Mouse (Mus musculus): ENCODE results near the gene Lhfp. TPM values are rescaled to one million over a fixed set of nuclear protein-coding genes. Genes with fewer than 3 reads are reported as not detected.

The Lhfp gene
- polyA plus RNA-seq, 1 experiment: 288 TPM

DNA sequence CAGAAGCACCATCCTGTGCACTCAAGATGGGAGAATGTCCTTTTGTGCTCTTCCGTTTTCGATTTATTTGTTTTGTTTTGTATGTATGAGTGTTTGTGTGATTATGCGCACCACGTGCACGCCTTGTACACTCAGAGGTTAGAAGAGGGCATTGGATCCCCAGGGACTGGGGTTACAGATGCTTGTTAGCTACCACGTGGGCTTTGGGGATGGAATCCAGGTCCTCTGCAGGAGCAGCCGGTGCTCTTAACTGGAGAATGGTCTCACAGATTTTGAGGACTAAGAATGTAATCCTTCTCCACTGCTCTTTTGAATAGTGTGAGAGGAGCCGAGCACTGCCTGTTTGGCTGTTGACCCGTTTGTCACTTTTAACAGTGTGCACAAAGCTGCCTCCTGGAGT lies 101.2 kb downstream of the Lhfp start:
- 76% methylated on average over 9 of the region's 9 CpGs for WGBS

DNA sequence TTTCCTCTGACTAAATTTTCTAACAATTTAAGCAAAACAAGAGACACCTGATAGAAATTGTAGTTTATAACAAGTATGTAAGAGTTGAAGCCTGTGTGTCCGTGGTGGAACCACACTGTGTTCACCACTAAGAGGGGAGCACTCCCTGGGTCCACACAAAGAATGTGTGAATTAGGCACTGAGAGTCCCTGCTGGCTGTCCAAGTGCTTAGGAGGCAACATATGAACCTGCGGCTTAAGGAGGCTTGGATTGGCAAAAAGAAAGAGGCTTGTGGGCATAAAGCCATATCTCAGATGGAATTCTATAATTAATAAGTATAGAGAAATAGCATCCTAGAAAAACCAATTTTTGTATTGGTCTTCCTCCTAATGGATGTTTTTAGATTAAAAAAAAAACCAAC lies 104.2 kb downstream of the Lhfp start:
- DNase-seq: no peak
- TF ChIP-seq POLR2A (IDR thresholded peaks at IDR 0.05; ENCODE audit: borderline replicate concordance, extremely low read depth, low read depth, low read length) (no peak), CTCF (IDR thresholded peaks at IDR 0.05; ENCODE audit: insufficient read depth, low read length) (no peak)
- H3K4me1 ChIP-seq (ENCODE audit: control insufficient read depth, insufficient read depth, low read length): peaks cover 9% of the 10 kb centered on the region
- H3K4me3 ChIP-seq (replicated peaks; ENCODE audit: extremely low read depth, low read depth, low read length): no peak overlapping the region
- WGBS: 68% methylated on average over 2 of the region's 2 CpGs

More for the DNA sequence above, 101.2 kb downstream of the Lhfp start:
- TF ChIP-seq CTCF (IDR thresholded peaks at IDR 0.05; ENCODE audit: insufficient read depth, low read length) (no peak), POLR2A (IDR thresholded peaks at IDR 0.05; ENCODE audit: borderline replicate concordance, extremely low read depth, low read depth, low read length) (no peak)
- H3K4me3 ChIP-seq (replicated peaks; ENCODE audit: extremely low read depth, low read depth, low read length): no peak overlapping the region
- DNase-seq: no peak
- H3K4me1 ChIP-seq (ENCODE audit: control insufficient read depth, insufficient read depth, low read length): peaks cover 9% of the 10 kb centered on the region

DNA sequence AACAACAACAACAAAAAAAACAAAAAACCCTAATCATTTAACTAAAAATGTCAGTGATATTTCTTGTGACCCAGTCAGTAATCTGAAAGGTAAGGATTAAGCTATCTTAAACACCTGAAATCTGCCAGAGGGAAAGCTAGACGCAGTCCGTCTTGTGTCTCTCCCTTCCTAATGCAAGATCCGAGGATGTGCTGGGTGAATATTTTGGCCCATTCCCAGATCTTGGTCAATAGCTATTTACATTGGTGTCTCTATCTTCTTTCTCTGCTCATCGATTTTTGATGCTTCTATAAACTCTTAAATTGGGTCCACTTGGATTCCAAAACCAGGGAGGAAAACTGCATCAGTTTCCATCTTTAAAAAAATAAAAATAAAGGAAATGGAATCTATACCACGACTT lies 104.6 kb downstream of the Lhfp start:
- no peak for DNase-seq
- TF ChIP-seq CTCF (IDR thresholded peaks at IDR 0.05; ENCODE audit: insufficient read depth, low read length) (no peak), POLR2A (IDR thresholded peaks at IDR 0.05; ENCODE audit: borderline replicate concordance, extremely low read depth, low read depth, low read length) (no peak)
- H3K4me3 ChIP-seq (replicated peaks; ENCODE audit: extremely low read depth, low read depth, low read length): no peak overlapping the region
- WGBS: 61% methylated on average over 5 of the region's 5 CpGs
- H3K4me1 ChIP-seq (ENCODE audit: control insufficient read depth, insufficient read depth, low read length): peaks cover 9% of the 10 kb centered on the region

DNA sequence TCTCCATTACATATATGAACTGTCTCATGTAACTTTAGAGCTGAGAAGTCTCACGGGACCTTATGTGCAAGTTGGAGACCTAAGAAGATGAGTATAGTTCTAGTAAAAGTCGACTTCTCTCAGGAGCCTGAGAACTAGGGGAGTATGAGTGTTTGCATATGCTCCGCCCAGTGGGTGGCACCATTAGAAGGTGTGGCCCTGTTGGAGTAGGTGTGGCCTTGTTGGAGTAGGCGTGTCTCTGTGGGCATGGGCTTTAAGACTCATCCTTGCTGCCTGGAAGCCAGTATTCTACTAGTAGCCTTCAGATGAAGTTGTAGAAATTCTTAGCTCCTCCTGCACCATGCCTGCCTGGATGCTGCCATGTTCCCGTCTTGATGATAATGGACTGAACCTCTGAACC lies 105.7 kb downstream of the Lhfp start:
- 91% methylated on average over 5 of the region's 5 CpGs for WGBS
- Histone ChIP-seq H3K4me1 (ENCODE audit: control insufficient read depth, insufficient read depth, low read length) (peaks cover 6% of the 10 kb centered on the region), H3K4me3 (replicated peaks; ENCODE audit: extremely low read depth, low read depth, low read length) (no peak overlapping the region)
- TF ChIP-seq POLR2A (IDR thresholded peaks at IDR 0.05; ENCODE audit: borderline replicate concordance, extremely low read depth, low read depth, low read length) (no peak), CTCF (IDR thresholded peaks at IDR 0.05; ENCODE audit: insufficient read depth, low read length) (no peak)
- DNase-seq: no peak

DNA sequence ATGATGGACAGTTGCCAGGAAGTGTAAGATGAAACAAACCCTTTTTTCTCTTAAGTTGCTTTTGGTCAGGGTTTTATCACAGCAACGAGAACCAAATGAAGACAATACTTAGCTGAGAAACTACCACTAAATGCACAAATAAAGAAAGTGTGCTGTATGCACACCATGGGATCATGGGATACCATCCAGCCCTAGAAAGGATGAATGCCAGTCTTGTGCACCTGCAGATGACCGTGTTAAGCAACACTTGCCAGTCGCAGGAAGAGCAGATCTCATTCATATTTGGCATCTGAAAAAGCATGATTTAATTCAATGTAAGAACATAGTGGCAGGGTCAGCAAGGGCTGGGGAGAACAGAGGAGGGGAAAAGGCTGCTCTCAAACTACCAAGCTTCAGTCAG lies 107.4 kb downstream of the Lhfp start:
- H3K4me1 ChIP-seq (ENCODE audit: control insufficient read depth, insufficient read depth, low read length): peaks cover 6% of the 10 kb centered on the region
- WGBS: 71% methylated on average over 3 of the region's 3 CpGs
- no peak for TF ChIP-seq POLR2A (IDR thresholded peaks at IDR 0.05; ENCODE audit: borderline replicate concordance, extremely low read depth, low read depth, low read length)
- TF ChIP-seq CTCF (IDR thresholded peaks at IDR 0.05; ENCODE audit: insufficient read depth, low read length): no peak
- H3K4me3 ChIP-seq (replicated peaks; ENCODE audit: extremely low read depth, low read depth, low read length): no peak overlapping the region
- DNase-seq: no peak

DNA sequence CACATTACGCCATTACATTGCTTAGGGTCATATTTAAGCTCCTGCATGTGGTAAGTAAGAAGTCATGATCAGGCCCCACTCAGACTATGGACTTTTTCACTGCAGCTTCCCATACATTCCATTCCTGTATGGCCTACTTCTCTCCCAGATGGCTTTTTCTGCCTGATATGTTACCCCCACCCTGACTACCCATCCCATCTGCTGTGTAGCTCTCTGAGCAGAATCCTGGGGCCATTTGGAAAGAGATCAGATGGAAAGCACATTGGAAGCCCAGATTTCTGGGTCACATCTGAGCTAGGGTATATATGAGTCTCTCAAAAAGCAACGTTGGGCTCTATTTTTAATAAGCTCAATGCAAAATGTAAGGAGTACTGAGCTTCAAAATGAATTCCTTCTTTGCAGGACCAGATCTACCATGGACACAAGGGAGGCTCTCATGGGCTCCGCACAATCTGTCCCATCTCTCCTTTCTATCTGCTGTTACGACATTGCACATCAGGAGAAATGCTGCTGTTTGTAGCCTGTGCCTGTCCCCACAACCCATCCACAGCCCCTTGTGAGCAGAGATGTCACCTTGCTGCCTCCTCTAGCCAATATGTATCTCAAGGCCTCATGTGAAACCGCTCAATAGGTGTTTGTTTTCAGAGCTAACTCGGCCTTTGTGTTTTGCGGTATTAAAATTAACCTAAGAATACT lies 108.4 kb downstream of the Lhfp start:
- Histone ChIP-seq H3K4me1 (ENCODE audit: control insufficient read depth, insufficient read depth, low read length) (peaks cover 3% of the 10 kb centered on the region), H3K4me3 (replicated peaks; ENCODE audit: extremely low read depth, low read depth, low read length) (no peak overlapping the region)
- WGBS: 97% methylated on average over 7 of the region's 7 CpGs
- no peak for TF ChIP-seq CTCF (IDR thresholded peaks at IDR 0.05; ENCODE audit: insufficient read depth, low read length)
- TF ChIP-seq POLR2A (IDR thresholded peaks at IDR 0.05; ENCODE audit: borderline replicate concordance, extremely low read depth, low read depth, low read length): no peak
- DNase-seq: no peak

DNA sequence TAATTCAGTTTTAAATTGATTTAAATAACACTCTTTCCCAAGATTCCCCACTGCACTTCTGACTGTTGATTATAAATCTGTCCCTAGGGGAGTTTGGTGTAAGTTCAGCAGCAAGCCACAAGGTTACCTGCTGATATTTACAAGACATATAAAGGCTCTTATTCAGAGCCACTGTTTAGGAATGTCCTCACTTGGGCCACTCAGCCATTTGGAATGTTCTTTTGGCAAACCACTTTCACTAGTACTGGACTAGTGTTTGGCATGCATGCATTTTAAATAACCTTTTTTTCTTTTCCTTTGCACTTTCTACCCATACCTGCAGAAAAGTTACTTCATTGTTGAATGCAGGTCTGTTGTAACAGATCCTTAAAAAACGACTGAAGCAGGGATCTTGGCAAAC lies 109.8 kb downstream of the Lhfp start:
- 25% methylated on average over 1 of the region's 1 CpGs for WGBS
- TF ChIP-seq POLR2A (IDR thresholded peaks at IDR 0.05; ENCODE audit: borderline replicate concordance, extremely low read depth, low read depth, low read length) (no peak), CTCF (IDR thresholded peaks at IDR 0.05; ENCODE audit: insufficient read depth, low read length) (no peak)

DNA sequence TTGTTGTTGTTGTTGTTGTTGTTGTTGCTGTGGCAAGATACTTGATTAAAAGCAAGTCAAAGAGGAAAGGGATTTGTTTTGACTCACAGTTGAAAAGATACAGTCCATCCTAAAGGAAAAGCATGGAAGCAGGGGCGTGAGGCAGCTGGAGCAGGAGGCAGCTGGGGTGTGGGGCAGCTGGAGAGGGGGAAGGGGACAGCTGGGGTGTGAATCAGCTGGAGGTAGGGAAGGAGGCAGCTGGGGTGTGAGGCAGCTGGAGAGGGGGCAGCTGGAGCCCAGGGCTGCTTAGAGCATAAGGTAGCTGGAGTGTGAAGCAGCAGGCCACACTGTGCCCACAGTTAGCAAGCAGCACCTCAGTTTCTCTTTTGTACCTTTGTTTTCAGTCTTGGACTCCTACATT lies 110.3 kb downstream of the Lhfp start:
- Histone ChIP-seq H3K4me3 (replicated peaks; ENCODE audit: extremely low read depth, low read depth, low read length) (no peak overlapping the region), H3K4me1 (ENCODE audit: control insufficient read depth, insufficient read depth, low read length) (no peaks in the 10 kb centered on the region; the same call in 1 of the 2 replicates)
- DNase-seq: no peak
- 76% methylated on average over 1 of the region's 1 CpGs for WGBS
- TF ChIP-seq CTCF (IDR thresholded peaks at IDR 0.05; ENCODE audit: insufficient read depth, low read length): no peak

More for the DNA sequence above, 109.8 kb downstream of the Lhfp start:
- DNase-seq: no peak
- no peak overlapping the region for H3K4me3 ChIP-seq (replicated peaks; ENCODE audit: extremely low read depth, low read depth, low read length)
- H3K4me1 ChIP-seq (ENCODE audit: control insufficient read depth, insufficient read depth, low read length): no peaks in the 10 kb centered on the region; the same call in 1 of the 2 replicates

DNA sequence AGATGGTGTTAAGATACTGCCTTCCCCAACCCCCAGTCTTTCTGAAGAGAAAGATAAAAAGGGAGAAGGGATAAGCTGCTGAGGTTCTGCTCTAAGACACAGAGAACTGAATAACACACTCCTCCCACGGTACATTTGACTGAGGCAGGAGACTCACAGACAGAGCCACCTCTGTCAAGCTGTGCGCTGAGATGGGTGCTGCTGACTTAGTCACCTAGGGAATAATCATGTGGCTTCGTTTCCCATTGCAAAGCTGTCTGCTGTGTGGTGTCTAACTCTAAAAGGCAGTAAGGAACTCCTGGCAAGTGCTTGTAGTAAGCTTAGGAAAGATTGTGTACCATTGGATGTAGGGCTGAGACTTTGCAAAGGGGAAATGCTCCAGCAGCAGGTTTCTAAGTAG lies 120.6 kb downstream of the Lhfp start:
- no peak overlapping the region for H3K4me3 ChIP-seq (replicated peaks; ENCODE audit: extremely low read depth, low read depth, low read length)
- no peak for DNase-seq
- 75% methylated on average over 3 of the region's 3 CpGs for WGBS

DNA sequence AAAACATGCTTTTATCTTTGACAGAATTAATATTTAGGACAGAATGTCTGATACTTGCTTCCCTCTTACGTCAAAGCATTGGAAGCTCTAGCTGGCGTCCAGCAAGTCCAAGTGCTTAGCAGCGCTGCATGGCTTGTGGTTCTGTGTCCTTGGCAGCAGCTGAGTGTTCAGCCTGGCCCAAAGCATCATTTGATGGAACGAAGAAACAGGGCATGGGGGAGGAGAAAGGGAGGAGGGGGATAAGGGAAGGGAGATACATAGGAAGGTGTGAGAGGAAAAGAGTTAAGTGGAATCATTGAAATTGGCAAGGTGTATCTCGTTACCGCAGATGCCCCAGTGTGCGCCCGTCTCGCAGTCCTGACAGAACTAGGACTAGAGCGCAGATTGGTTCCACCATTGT lies 124.0 kb downstream of the Lhfp start:
- WGBS: 71% methylated on average over 10 of the region's 10 CpGs
- TF ChIP-seq POLR2A (IDR thresholded peaks at IDR 0.05; ENCODE audit: borderline replicate concordance, extremely low read depth, low read depth, low read length) (no peak), CTCF (IDR thresholded peaks at IDR 0.05; ENCODE audit: insufficient read depth, low read length) (no peak)
- DNase-seq: no peak
- Histone ChIP-seq H3K4me3 (replicated peaks; ENCODE audit: extremely low read depth, low read depth, low read length) (no peak overlapping the region), H3K4me1 (ENCODE audit: control insufficient read depth, insufficient read depth, low read length) (peaks cover 6% of the 10 kb centered on the region; the same call in 1 of the 2 replicates)

More for the DNA sequence above, 120.6 kb downstream of the Lhfp start:
- peaks cover 6% of the 10 kb centered on the region; the same call in 1 of the 2 replicates for H3K4me1 ChIP-seq (ENCODE audit: control insufficient read depth, insufficient read depth, low read length)
- TF ChIP-seq CTCF (IDR thresholded peaks at IDR 0.05; ENCODE audit: insufficient read depth, low read length) (no peak), POLR2A (IDR thresholded peaks at IDR 0.05; ENCODE audit: borderline replicate concordance, extremely low read depth, low read depth, low read length) (no peak)

Measured in lung, adult 2 months (tissue).